ENCODE assay signal across 8 mouse cellular contexts in the genomic region with DNA sequence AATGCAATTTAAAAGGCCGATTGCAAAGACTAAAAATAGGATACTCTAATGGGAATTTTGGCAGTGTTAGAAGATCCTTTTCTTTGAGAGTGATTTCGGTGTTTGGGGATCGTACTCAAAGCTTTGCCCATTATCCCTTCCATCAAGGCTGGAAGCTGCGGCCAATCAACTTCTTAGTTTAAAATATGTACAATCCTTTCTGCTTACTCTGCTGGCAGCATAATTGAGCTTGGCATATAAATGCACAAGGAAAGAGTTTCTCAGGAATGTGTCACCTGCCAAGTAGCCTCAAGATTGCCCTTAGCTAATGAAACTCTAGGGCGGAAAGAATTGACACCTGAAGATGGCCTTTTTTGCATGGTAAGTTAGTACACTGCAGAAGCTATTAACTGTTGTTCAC. TPM values are rescaled to one million over a fixed set of nuclear protein-coding genes. Genes with fewer than 3 reads are reported as not detected.
DNase-seq lines count a peak whose midpoint lies in the region; ATAC-seq and TF ChIP-seq lines count a peak whose summit lies in the region.

No protein-coding gene starts in this region.

- 24% methylated on average over 5 of the region's 5 CpGs for WGBS in heart, embryonic 11.5 days (ENCODE audit: insufficient replicate concordance)
- WGBS in hindbrain, embryonic 11.5 days = 17% methylated on average over 5 of the region's 5 CpGs
- WGBS in macrophage (ENCODE audit: missing documents) = 31% methylated on average over 5 of the region's 5 CpGs

- no peaks in the 10 kb centered on the region for H3K36me3 ChIP-seq in heart, embryonic 11.5 days (ENCODE audit: control insufficient read depth, insufficient read depth, low read length)
- peaks cover 0 to 46% of the 10 kb centered on the region in 2 experiments; a peak in 3 of 4 replicates for H3K36me3 ChIP-seq in MEL (ENCODE audit: control insufficient read depth in 1 of 2, insufficient read depth in 2 of 2, low read length in 2 of 2)
- no peaks in the 10 kb centered on the region for H3K36me3 ChIP-seq in hindbrain, embryonic 11.5 days (ENCODE audit: control insufficient read depth, insufficient read depth, low read length)
- no peaks in the 10 kb centered on the region for H3K36me3 ChIP-seq in macrophage (ENCODE audit: inconsistent target)

- DNase-seq in heart, postnatal 36 days = no peak
- peak; percentile 52 for DNase-seq in MEL (ENCODE audit: low read depth, low spot score)
- peak; percentile 31 for DNase-seq in hindbrain, embryonic 11.5 days (ENCODE audit: low spot score)
- no peak for DNase-seq in frontal cortex, postnatal 14 days (ENCODE audit: low spot score in 2 of 2)
- DNase-seq in testis, postnatal 14 days (ENCODE audit: low spot score) = no peak
- DNase-seq in yolk sac, embryonic 10.5 days (ENCODE audit: low spot score) = no peak

- peaks cover 39% of the 10 kb centered on the region for H3K79me2 ChIP-seq in MEL (ENCODE audit: control insufficient read depth, insufficient read depth, low read length, poor library complexity)
- H3K79me2 ChIP-seq in macrophage (ENCODE audit: inconsistent target) = peaks cover 82% of the 10 kb centered on the region

- H3K4me3 ChIP-seq in heart, embryonic 11.5 days (ENCODE audit: low read depth, low read length) = peak overlapping the region; percentile 75
- peak overlapping the region; percentile 83 to 94 for H3K4me3 ChIP-seq in MEL (ENCODE audit: control insufficient read depth in 1 of 2, insufficient read depth in 1 of 2, low read depth in 2 of 2, low read length in 2 of 2)
- peak overlapping the region; percentile 74 for H3K4me3 ChIP-seq in hindbrain, embryonic 11.5 days (ENCODE audit: low read depth, low read length)
- H3K4me3 ChIP-seq in macrophage (ENCODE audit: inconsistent target) = peak overlapping the region; percentile 63

- H3K4me2 ChIP-seq in heart, embryonic 11.5 days = peak overlapping the region; percentile 84
- H3K4me2 ChIP-seq in hindbrain, embryonic 11.5 days (replicated peaks; ENCODE audit: low read depth, low read length) = peak overlapping the region; percentile 52

- intact Hi-C loops in heart, postnatal 36 days (cut with DNase I) = loop anchor here (2.0 to 10.0 kb wide), 3 partner anchors 40 to 258 kb away; a partner anchor contains a TSS

- H3K27ac ChIP-seq in heart, embryonic 11.5 days (ENCODE audit: low read depth, low read length) = no peak overlapping the region
- H3K27ac ChIP-seq in MEL (ENCODE audit: control insufficient read depth, low read depth, low read length) (peak overlapping the region; percentile 15; the same call in 1 of the 2 replicates), macrophage (peak overlapping the region; percentile 39; the same call in 1 of the 2 replicates)
- peak overlapping the region; percentile 91; the same call in 1 of the 2 replicates for H3K27ac ChIP-seq in hindbrain, embryonic 11.5 days (ENCODE audit: low read depth, low read length)

- peaks cover 12% of the 10 kb centered on the region for H3K4me1 ChIP-seq in heart, embryonic 11.5 days (ENCODE audit: control insufficient read depth, insufficient read depth, low read length)
- H3K4me1 ChIP-seq in MEL (ENCODE audit: control insufficient read depth in 1 of 2, insufficient read depth in 2 of 2, low read length in 2 of 2) = peaks cover 7 to 13% of the 10 kb centered on the region in 2 experiments
- H3K4me1 ChIP-seq in hindbrain, embryonic 11.5 days (replicated peaks; ENCODE audit: control insufficient read depth, insufficient read depth, low read length) = no peaks in the 10 kb centered on the region; the same call in 1 of the 2 replicates

- peak overlapping the region; percentile 75 for H3K9ac ChIP-seq in heart, embryonic 11.5 days (ENCODE audit: low read depth, low read length)
- peak overlapping the region; percentile 86 for H3K9ac ChIP-seq in MEL (ENCODE audit: control insufficient read depth, low read depth, low read length, poor library complexity, severe bottlenecking)
- peak overlapping the region; percentile 75 for H3K9ac ChIP-seq in hindbrain, embryonic 11.5 days (ENCODE audit: low read depth, low read length)

- no peak for TF ChIP-seq POLR2A in MEL (IDR thresholded peaks at IDR 0.05; ENCODE audit: control insufficient read depth in 1 of 2, insufficient read depth in 1 of 2, low read depth in 1 of 2, low read length in 2 of 2, poor library complexity in 1 of 2)

- ATAC-seq in heart, embryonic 11.5 days (replicated peaks; ENCODE audit: insufficient number of reproducible peaks, low FRiP score, low TSS enrichment) = no peak
- ATAC-seq in hindbrain, embryonic 11.5 days (ENCODE audit: low FRiP score) = no peak

- no peak for TF ChIP-seq EP300 in MEL (IDR thresholded peaks at IDR 0.05; ENCODE audit: low read depth in 1 of 2, low read length in 2 of 2)

- no peaks in the 10 kb centered on the region for H3K9me3 ChIP-seq in heart, embryonic 11.5 days (replicated peaks; ENCODE audit: control insufficient read depth, low read length)
- H3K9me3 ChIP-seq in MEL (replicated peaks; ENCODE audit: insufficient read depth, low read length) = no peaks in the 10 kb centered on the region
- no peaks in the 10 kb centered on the region for H3K9me3 ChIP-seq in hindbrain, embryonic 11.5 days (ENCODE audit: control insufficient read depth, low read length)

- TF ChIP-seq RAD21 in MEL (IDR thresholded peaks at IDR 0.05; ENCODE audit: low read depth, low read length) = no peak

- H3K27me3 ChIP-seq in heart, embryonic 11.5 days (ENCODE audit: control insufficient read depth, insufficient read depth, low read length) = no peaks in the 10 kb centered on the region
- H3K27me3 ChIP-seq in MEL (ENCODE audit: control insufficient read depth in 1 of 2, insufficient read depth in 2 of 2, low read length in 2 of 2) = no peaks in the 10 kb centered on the region
- no peaks in the 10 kb centered on the region for H3K27me3 ChIP-seq in hindbrain, embryonic 11.5 days (ENCODE audit: control insufficient read depth, insufficient read depth, low read length)

- no peak for TF ChIP-seq CTCF in MEL (IDR thresholded peaks at IDR 0.05 in 2 of 3, conservative IDR thresholded peaks at IDR 0.05 in 1 of 3; ENCODE audit: control insufficient read depth in 1 of 3, insufficient read depth in 1 of 3, low read depth in 2 of 3, low read length in 3 of 3, poor library complexity in 1 of 3, severe bottlenecking in 1 of 3)

TF ChIP-seq in MEL, 35 proteins besides CTCF, POLR2A, EP300 and RAD21 (continues in another document):
- no peak for TF ChIP-seq MAFK (IDR thresholded peaks at IDR 0.05; ENCODE audit: borderline replicate concordance, low read depth, low read length)
- TF ChIP-seq BHLHE40 (IDR thresholded peaks at IDR 0.05; ENCODE audit: borderline replicate concordance, low read depth, low read length) = no peak
- TF ChIP-seq KAT2A (conservative IDR thresholded peaks at IDR 0.05; ENCODE audit: low read depth, low read length) = no peak
- no peak for TF ChIP-seq ZNF384 (IDR thresholded peaks at IDR 0.05; ENCODE audit: low read depth, low read length)
- no peak for TF ChIP-seq RCOR1 (IDR thresholded peaks at IDR 0.05; ENCODE audit: low read depth, low read length)
- TF ChIP-seq UBTF (IDR thresholded peaks at IDR 0.05; ENCODE audit: borderline replicate concordance, insufficient read depth, low read depth, low read length) = no peak
- no peak for TF ChIP-seq POLR2AphosphoS2 (IDR thresholded peaks at IDR 0.05; ENCODE audit: low read length)
- no peak for TF ChIP-seq TBP (IDR thresholded peaks at IDR 0.05; ENCODE audit: low read depth, low read length)
- no peak for TF ChIP-seq HCFC1 (IDR thresholded peaks at IDR 0.05; ENCODE audit: low read depth, low read length)

RNA-seq across cellular contexts. Expression of a gene that starts 1.0 kb away (rescaled TPM):
- 13.2 and 17.1 TPM in 2 replicates for polyA plus RNA-seq in heart, embryonic 11.5 days (2014; fragmentation: Nextera tagmentation; extraction: Ambion mirVana)
- total RNA-seq in heart, postnatal 36 days (2021) = 10 to 100 TPM; 45.2 to 45.4 TPM
- total RNA-seq in MEL (2012; rRNA removed) = 10.4 and 11.9 TPM in 2 replicates
- 10 to 100 TPM in 1 of 2 experiments, not detected in 1; 12.1 TPM for polyA plus RNA-seq in MEL (2012; ENCODE audit: insufficient read depth in 1 of 2, insufficient read length in 2 of 2, low read depth in 1 of 2, low replicate concordance in 2 of 2, missing spikeins in 1 of 2)
- 22.6 and 26.8 TPM in 2 replicates for polyA plus RNA-seq in hindbrain, embryonic 11.5 days (2014; fragmentation: Nextera tagmentation; extraction: Ambion mirVana)
- total RNA-seq in macrophage (2018; cell fraction: chromatin; rRNA removed) = 10 to 100 TPM in 20 of 26 experiments, 1 to 10 TPM in 6; 3.1 to 52.1 (median 33.1) TPM
- total RNA-seq in macrophage (2018; cell fraction: cytosol; rRNA removed) = 10 to 100 TPM in 5 of 26 experiments, 1 to 10 TPM in 21; 2.6 to 11.7 (median 9.1) TPM
- 10 to 100 TPM in 21 of 26 experiments, 1 to 10 TPM in 5; 3.2 to 35.8 (median 24.2) TPM for total RNA-seq in macrophage (2018; cell fraction: nucleus; rRNA removed)
- polyA plus RNA-seq in macrophage (2018) = 6.0 to 6.8 TPM (median 6.3 TPM) in 3 replicates

RNA-seq across cellular contexts. Expression of a gene that starts 1.1 kb away (rescaled TPM):
- polyA plus RNA-seq in heart, embryonic 11.5 days (2014; fragmentation: Nextera tagmentation; extraction: Ambion mirVana) = 20.7 and 30.6 TPM in 2 replicates
- 10 to 100 TPM; 49.4 to 56.2 TPM for total RNA-seq in heart, postnatal 36 days (2021)
- 17.3 and 19.3 TPM in 2 replicates for total RNA-seq in MEL (2012; rRNA removed)
- polyA plus RNA-seq in MEL (2012; ENCODE audit: insufficient read depth in 1 of 2, insufficient read length in 2 of 2, low read depth in 1 of 2, low replicate concordance in 2 of 2, missing spikeins in 1 of 2) (10 to 100 TPM in 1 of 2 experiments, not detected in 1; 20.9 TPM), macrophage (2018) (15.8 to 18.1 TPM (median 16.3 TPM) in 3 replicates)
- polyA plus RNA-seq in hindbrain, embryonic 11.5 days (2014; fragmentation: Nextera tagmentation; extraction: Ambion mirVana) = 26.8 and 31.4 TPM in 2 replicates
- total RNA-seq in macrophage (2018; cell fraction: chromatin; rRNA removed) = 10 to 100 TPM in 11 of 26 experiments, 1 to 10 TPM in 14, under 1 TPM in 1; 0.76 to 31.6 (median 9.5) TPM
- 10 to 100 TPM in 12 of 26 experiments, 1 to 10 TPM in 14; 6.2 to 17.5 (median 8.8) TPM for total RNA-seq in macrophage (2018; cell fraction: cytosol; rRNA removed)
- total RNA-seq in macrophage (2018; cell fraction: nucleus; rRNA removed) = 10 to 100 TPM in 8 of 26 experiments, 1 to 10 TPM in 18; 2.6 to 18.3 (median 8.0) TPM

RNA-seq across cellular contexts. Expression of a gene that starts 29.3 kb away (rescaled TPM):
- 12.2 and 12.6 TPM in 2 replicates for polyA plus RNA-seq in heart, embryonic 11.5 days (2014; fragmentation: Nextera tagmentation; extraction: Ambion mirVana)
- total RNA-seq in heart, postnatal 36 days (2021) = 1 to 10 TPM; 6.9 to 7.2 TPM
- 17.4 and 18.2 TPM in 2 replicates for total RNA-seq in MEL (2012; rRNA removed)
- polyA plus RNA-seq in MEL (2012; ENCODE audit: insufficient read depth in 1 of 2, insufficient read length in 2 of 2, low read depth in 1 of 2, low replicate concordance in 2 of 2, missing spikeins in 1 of 2) (10 to 100 TPM in 1 of 2 experiments, not detected in 1; 13.3 TPM), macrophage (2018) (3.7 to 6.1 TPM (median 5.1 TPM) in 3 replicates)
- polyA plus RNA-seq in hindbrain, embryonic 11.5 days (2014; fragmentation: Nextera tagmentation; extraction: Ambion mirVana) = 14.8 and 16.9 TPM in 2 replicates
- 100 to 1,000 TPM in 4 of 26 experiments, 10 to 100 TPM in 22; 19.4 to 132 (median 49.4) TPM for total RNA-seq in macrophage (2018; cell fraction: chromatin; rRNA removed)
- 10 to 100 TPM in 6 of 26 experiments, 1 to 10 TPM in 20; 4.7 to 11.6 (median 8.5) TPM for total RNA-seq in macrophage (2018; cell fraction: cytosol; rRNA removed)
- 100 to 1,000 TPM in 1 of 26 experiments, 10 to 100 TPM in 24, 1 to 10 TPM in 1; 6.6 to 107 (median 32.7) TPM for total RNA-seq in macrophage (2018; cell fraction: nucleus; rRNA removed)

Comparison
In these comparisons a context has a peak if more than half of its experiments do, and no peak if none do; other contexts are left out.
1. DNase-seq: peak in MEL (single experiment) and hindbrain, embryonic 11.5 days (single experiment); none in heart, postnatal 36 days (0 of 2), frontal cortex, postnatal 14 days (0 of 2), testis, postnatal 14 days (single experiment) and yolk sac, embryonic 10.5 days (single experiment).
2. Peak in every context shown above with its lines, with median percentiles within 50 percentile points of each other: H3K4me3 ChIP-seq and H3K9ac ChIP-seq.